Mouse (Mus musculus): ENCODE data around the gene A630095N17Rik. TPM values are rescaled to one million over a fixed set of nuclear protein-coding genes. Genes with fewer than 3 reads are reported as not detected.
A peak's percentile ranks its signal among the peaks of the same experiment; 100 is the strongest.
"Not testable (repeated sequence)": the region's sequence is repeated elsewhere in the genome, so short reads cannot be mapped to it uniquely, and the experiment has no call there.

The A630095N17Rik gene
- total RNA-seq, 2 experiments from 2014 or later = not detected

DNA sequence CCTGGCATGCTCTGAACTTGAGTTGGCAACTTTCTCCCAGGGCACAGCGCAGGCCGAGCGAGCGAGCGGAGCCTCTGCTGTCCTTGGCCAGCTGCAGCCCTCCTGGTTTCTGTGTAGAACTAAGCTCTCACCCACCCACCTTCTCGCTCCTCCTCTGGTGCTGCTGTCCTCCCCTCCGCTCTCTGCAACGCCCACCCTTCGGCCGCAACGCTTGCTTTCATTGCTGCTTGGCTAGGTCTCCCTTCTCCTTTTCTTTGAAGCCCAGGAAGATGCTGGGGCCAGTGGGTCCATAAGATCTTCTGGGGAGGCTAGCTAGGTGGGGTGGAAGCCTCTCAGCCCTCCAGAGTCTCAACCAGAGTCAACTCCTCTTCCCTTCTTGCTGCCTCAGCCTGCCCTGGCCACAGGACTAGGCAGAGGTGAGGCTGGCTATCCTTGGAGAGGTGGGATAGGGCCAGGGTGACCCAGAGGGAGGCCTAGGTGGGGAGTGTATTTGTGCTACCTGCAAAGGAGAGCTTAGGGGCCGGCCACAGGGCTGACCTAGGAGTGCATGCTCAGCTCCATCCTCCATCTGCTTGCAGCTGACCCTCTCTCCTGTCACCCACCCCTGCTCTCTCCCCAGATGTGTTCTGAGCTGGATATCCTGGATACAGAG, 12.4 kb upstream of the A630095N17Rik start:
- intact Hi-C loops (cut with DNase I) = no loop called here
- DNase-seq = no peak

DNA sequence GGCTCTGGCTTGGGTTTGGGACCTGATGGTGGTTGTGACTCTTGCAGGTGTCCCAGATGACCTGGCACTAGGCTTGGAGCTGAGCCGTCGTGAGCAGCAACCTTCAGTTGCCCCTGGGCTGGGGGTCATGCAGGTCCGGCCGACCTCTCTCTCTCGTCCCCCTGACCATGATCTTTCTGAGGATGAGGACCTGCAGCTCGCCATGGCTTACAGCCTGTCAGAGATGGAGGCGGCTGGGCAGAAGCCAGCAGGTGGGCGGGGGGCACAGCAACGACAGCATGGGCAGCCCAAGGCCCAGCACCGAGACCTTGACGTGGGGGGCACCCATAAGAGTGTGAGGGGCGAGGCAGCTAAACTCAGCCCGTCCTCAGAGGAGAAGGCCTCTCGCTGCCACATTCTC, 11.5 kb upstream of the A630095N17Rik start:
- no peak for DNase-seq
- intact Hi-C loops (cut with DNase I) = no loop called here

- DNase-seq = no peak
- intact Hi-C loops (cut with DNase I) = no loop called here
These were observed 7.7 kb upstream of the A630095N17Rik start for GRCm38 (mm10) chr1:75239591-75239990.

DNA sequence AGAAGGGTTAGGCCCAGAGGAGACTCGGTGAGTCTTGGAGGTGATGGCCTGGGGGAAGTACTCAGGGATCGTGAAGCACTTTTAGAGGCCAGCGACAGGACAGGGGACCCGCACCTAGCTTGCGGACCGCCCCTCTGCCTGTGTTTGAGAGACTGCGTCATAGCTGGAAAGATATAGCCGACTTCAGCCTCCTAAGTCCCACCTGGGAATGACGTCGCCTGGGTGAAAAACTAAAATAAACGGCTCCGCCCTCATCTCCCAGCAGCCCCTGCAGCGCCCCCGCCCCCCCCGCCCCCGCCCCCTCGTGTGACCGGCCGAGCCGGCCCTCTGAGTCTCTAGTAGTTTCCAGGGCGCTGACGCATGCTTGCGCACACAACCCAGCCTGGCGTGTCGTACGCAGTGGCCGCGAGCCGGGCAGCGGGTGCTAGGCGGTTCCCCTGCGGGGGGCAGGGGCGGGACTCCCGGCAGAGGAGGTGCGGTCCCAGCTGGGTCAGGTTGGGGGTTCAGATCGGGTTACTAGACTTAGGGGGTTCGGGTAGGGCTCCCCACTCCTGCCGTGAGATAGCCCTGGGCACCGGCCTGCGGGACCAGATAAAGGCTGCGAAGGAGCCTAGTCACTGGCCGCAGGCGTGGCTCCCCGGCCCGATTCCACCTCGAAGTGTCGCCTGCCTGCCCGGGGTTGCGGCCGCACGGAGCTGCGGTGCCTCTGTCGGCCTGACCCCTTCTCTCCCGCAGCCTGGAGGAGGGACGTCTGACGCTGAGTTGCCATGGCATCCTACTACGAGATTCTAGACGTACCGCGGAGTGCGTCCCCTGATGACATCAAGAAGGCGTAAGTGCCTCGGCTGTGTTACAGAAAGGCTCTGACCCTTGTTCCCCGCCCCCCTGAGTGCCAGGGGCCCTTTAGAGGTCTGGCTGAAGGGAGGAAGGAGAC, 4.5 kb upstream of the A630095N17Rik start, which contains the start of gene Dnajb2:
Gene Dnajb2, plus strand, starts transcription at position 290 of the 934 bp plus-strand sequence.
- peak; percentile 77 for DNase-seq
- intact Hi-C loops (cut with DNase I) = no loop called here

DNA sequence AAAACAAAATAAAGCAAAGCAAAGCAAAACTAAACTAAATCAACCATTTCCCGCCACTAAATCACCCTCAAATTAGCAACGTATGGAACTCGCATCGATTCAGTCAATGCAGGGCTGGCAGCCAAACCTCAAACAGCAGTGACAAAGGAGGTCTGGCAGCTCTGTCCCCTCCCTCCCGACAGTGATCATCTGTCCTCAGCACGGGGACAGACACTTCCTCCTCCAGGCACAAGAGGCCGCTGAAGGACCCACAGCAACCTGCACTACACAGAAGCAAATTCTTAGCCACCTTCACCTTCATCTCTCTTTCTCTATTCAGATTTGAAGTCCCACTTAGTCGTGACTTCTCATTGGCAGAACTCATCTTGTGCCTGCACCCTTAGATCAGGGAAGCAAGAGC, 2.7 kb upstream of the A630095N17Rik start:
- intact Hi-C loops (cut with DNase I) = no loop called here
- DNase-seq = peak; percentile 85

DNA sequence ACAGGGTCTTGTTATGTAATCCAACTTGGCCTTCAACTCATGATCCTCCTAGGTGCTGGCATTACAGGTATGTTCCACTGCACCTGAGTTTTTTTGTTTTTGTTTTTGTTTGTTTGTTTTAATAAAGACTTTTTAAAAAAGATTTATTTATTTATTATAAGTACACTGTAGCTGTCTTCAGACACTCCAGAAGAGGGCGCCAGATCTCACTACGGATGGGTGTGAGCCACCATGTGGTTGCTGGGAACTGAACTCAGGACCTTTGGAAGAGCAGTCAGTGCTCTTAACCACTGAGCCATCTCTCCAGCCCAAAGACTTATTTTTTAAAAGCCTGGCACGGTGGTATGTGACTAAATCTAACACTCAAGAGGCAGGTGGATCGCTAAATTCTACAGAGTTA, 587 bp upstream of the A630095N17Rik start:
- DNase-seq; intact Hi-C loops (cut with DNase I): not testable (repeated sequence)

- DNase-seq = no peak
- intact Hi-C loops (cut with DNase I) = no loop called here
These were observed 678 bp downstream of the A630095N17Rik start for GRCm38 (mm10) chr1:75231224-75231623.

DNA sequence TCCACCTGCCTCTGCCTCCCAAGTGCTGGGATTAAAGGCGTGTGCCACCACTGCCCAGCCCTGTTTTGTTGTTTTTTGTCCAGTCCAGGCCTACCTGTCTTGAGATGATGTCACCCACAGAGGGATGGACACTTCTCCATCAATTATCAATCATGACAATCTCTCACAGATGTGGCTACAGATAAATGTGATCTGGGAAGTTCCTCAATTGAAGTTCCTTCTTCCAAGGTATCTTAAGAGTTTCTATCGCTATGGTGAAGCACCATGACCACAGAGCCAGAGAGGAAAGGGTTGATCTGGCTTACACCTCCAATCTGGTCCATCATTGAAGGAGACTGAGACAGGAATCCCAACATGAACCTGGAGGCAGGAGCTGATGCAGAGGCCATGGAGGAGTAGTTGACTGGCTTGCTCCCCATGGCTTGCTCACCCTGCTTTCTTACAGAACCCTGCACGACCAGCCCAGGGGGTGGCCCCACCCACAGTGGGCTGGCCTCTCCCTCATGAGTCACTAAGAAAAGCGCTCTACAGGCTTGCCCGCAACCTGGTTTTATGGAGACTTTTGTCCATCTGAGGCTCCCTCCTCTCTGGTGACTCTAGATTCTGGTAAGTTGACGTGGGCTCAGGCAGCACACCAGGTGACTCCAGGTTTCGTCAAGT, 1.4 kb downstream of the A630095N17Rik start:
- intact Hi-C loops (cut with DNase I) = no loop called here
- DNase-seq = no peak

DNA sequence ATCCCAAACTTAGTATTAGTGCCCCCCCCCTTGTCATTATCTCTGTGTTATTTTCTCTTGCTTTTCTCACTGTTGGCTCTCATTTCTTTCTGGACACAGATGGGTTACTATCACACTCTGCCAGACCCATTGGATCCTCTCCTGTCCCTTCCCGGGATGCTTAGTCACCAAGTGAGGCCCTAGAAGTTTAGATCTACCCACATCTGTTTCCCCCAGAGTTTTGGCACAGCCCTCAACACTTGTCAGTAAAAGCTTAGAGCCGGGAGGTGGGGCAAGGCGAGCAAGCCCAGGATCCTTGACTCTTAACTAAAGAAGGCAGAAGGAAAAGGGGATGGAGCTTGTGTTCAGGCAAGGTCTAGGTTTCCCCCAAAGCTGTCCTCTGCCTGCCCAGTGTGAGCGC, 2.7 kb downstream of the A630095N17Rik start:
- no peak for DNase-seq
- intact Hi-C loops (cut with DNase I) = no loop called here

DNA sequence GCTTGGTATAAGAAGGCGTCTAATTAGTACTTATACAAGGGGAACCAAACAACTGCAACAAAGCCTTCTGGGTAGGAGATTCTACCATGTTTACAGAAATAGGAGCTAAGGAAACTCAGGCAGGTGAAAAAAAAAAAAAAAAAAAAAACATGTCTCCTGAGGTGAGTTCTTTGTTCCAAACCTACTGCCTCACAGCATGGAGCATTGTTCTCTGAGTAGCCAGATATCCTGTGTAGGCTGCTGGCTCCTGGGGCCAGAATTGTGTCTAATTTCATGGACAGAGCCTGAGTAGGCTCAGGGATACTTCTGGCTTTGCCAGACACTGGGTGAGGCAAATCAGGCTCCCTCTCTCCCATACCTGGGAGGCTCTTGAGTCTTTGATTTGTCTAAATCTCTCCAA, 4.2 kb downstream of the A630095N17Rik start:
- intact Hi-C loops (cut with DNase I) = no loop called here
- no peak for DNase-seq

DNA sequence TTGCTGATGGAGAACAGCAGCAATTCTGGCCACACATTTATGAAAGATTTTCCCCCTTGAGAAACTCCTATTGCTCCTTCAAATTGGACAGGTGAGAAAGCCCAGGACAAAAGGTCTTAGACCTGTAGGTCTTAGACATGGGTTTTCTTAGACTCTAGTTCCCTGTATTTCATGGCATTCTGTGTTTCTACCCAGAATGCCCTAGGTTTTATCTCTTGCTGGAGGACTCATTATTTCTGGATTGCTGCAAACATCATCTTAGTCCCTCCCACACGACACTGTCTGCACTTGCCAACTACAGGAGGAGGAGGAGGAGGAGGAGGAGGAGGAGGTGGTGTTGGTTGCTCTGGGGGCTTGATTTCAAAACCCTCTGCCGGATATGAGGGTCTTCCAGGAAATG, 5.8 kb downstream of the A630095N17Rik start:
- intact Hi-C loops (cut with DNase I) = no loop called here
- no peak for DNase-seq

- DNase-seq = no peak
- intact Hi-C loops (cut with DNase I) = no loop called here
These were observed 6.4 kb downstream of the A630095N17Rik start for GRCm38 (mm10) chr1:75225473-75225872.

GRCm38 (mm10) chr1:75223532-75223931, 8.4 kb downstream of the A630095N17Rik start:
- intact Hi-C loops (cut with DNase I) = no loop called here

DNA sequence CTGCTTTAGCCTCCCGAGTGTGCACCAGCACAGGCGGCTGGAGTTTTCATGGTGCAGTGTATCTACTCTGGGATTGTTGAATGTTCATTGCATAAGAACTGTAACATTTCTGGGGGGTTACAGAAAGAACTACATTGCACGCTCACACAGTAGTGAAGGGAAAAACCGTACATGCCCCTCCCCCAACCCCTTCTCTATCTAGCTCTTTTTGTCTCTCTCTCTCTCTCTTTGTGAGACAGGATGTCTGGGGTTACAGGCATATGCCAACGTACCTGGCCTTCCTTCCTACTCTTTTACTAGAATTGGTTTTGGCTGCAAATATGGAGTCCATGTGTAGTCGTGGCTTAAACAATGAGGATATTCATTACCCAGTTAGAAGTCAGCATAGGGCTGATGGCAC, 9.0 kb downstream of the A630095N17Rik start:
- intact Hi-C loops (cut with DNase I) = no loop called here
- no peak for DNase-seq

More at GRCm38 (mm10) chr1:75223532-75223931, 8.4 kb downstream of the A630095N17Rik start:
- no peak for DNase-seq

DNA sequence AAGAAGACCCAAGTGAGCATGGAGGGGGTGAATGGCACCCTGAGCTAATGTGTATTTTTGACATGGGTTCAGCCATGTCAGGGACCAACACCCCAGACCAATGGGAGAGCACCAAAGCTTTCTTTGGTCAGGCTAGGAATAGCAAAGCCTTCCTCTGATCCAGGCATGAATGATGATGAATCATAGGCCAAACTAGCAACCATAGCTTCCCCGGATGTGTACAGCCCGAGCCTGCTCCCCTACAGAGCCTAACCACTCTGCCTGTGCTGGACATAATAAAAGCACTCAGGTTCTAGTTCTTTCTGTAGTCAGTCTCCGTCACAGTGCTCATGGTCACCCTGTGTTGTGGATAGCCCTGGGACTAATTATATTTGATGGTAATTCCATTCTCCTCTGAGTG, 10.4 kb downstream of the A630095N17Rik start:
- DNase-seq = no peak
- intact Hi-C loops (cut with DNase I) = no loop called here

- intact Hi-C loops (cut with DNase I) = no loop called here
- DNase-seq = peak; percentile 43
These were observed 12.4 kb downstream of the A630095N17Rik start, which contains the start of gene Tuba4a for GRCm38 (mm10) chr1:75219531-75219930. Gene Tuba4a (minus strand): TSS chr1:75219865.

- peak; percentile 75 for DNase-seq
- intact Hi-C loops (cut with DNase I) = no loop called here
These were observed 12.8 kb downstream of the A630095N17Rik start for GRCm38 (mm10) chr1:75219078-75219477.

GRCm38 (mm10) chr1:75218227-75219001, 13.5 kb downstream of the A630095N17Rik start:
- DNase-seq = peak; percentile 46
- intact Hi-C loops (cut with DNase I) = no loop called here

- intact Hi-C loops (cut with DNase I) = no loop called here
- no peak for DNase-seq
These were observed 14.0 kb downstream of the A630095N17Rik start for GRCm38 (mm10) chr1:75217893-75218226.

GRCm38 (mm10) chr1:75216797-75217585, 14.9 kb downstream of the A630095N17Rik start:
- intact Hi-C loops (cut with DNase I) = no loop called here
- no peak for DNase-seq

Data from left cerebral cortex, postnatal 4 days (tissue).